Mouse (Mus musculus) heart, embryonic 11.5 days (tissue): ENCODE measurements at regions not wholly inside any gene's neighbourhood (a gene's known extent, or its start where the extent isn't known, plus 50 kb on each side); places are given as distances from the start of the nearest gene placed in this dataset.

Experiments
- ATAC-seq: fragments of 200-750 bp; cut with Nextera tagmentation; replicated peaks from 2 replicates; pipeline ENCODE4 v1.8.0; 2017; ENCODE audit warnings: moderate library complexity; ENCODE audit not compliant: insufficient number of reproducible peaks, low FRiP score, low TSS enrichment
- H3K27ac ChIP-seq: fragments of 300-500 bp; sonication (generic); 2 replicates; pipeline ENCODE4 v1.5.1; 2014; ENCODE audit warnings: mild to moderate bottlenecking, low read depth, low read length
- H3K27me3 ChIP-seq: fragments of 300-500 bp; sonication (generic); 2 replicates; pipeline ENCODE4 v1.6.1; 2014; ENCODE audit warnings: mild to moderate bottlenecking, low read length, mixed read lengths; ENCODE audit not compliant: control insufficient read depth, insufficient read depth
- H3K36me3 ChIP-seq: fragments of 300-500 bp; sonication (generic); 2 replicates; pipeline ENCODE4 v1.6.1; 2014; ENCODE audit warnings: mild to moderate bottlenecking, low read length, moderate library complexity, mixed read lengths; ENCODE audit not compliant: control insufficient read depth, insufficient read depth
- H3K4me1 ChIP-seq: fragments of 300-500 bp; sonication (generic); 2 replicates; pipeline ENCODE4 v1.6.1; 2014; ENCODE audit warnings: low read length; ENCODE audit not compliant: control insufficient read depth, insufficient read depth
- H3K4me2 ChIP-seq: fragments of 300-500 bp; sonication (generic); 2 replicates; pipeline ENCODE4 v1.6.1; 2014; ENCODE audit warnings: mild to moderate bottlenecking, moderate library complexity
- H3K4me3 ChIP-seq: fragments of 300-500 bp; sonication (generic); 2 replicates; pipeline ENCODE4 v1.5.1; 2014; ENCODE audit warnings: low read depth, low read length
- H3K9ac ChIP-seq: fragments of 300-500 bp; sonication (generic); 2 replicates; pipeline ENCODE4 v1.6.1; 2014; ENCODE audit warnings: mild to moderate bottlenecking, low read depth, low read length, moderate library complexity
- H3K9me3 ChIP-seq: fragments of 300-500 bp; sonication (generic); replicated peaks from 2 replicates; pipeline ENCODE4 v1.6.1; 2016; ENCODE audit warnings: low read length; ENCODE audit not compliant: control insufficient read depth
- WGBS: fragments of 180-500 bp; shearing (Covaris S2); extraction: QIAGEN DNeasy Blood & Tissue Kit; methylation state at CpG from one replicate; pipeline ENCODE4 v1.1.7; 2014; ENCODE audit not compliant: insufficient replicate concordance; 5-methylcytosine and 5-hydroxymethylcytosine counted together

GRCm38 (mm10) chr1:184353832-184354449 is 319.8 kb upstream of the 1700056E22Rik start:
- Histone ChIP-seq H3K4me1 (peaks cover 12% of the 10 kb centered on the region; the same call in 1 of the 2 replicates), H3K9me3 (no peaks in the 10 kb centered on the region), H3K27ac (no peak overlapping the region), H3K9ac (no peak overlapping the region), H3K4me2 (no peak overlapping the region), H3K27me3 (no peaks in the 10 kb centered on the region), H3K4me3 (no peak overlapping the region), H3K36me3 (no peaks in the 10 kb centered on the region)
- ATAC-seq, result no peak
- WGBS, result 67% methylated on average over 8 of the region's 8 CpGs

- Histone ChIP-seq H3K9me3 (no peaks in the 10 kb centered on the region), H3K4me3 (no peak overlapping the region), H3K27me3 (no peaks in the 10 kb centered on the region), H3K9ac (no peak overlapping the region), H3K4me2 (no peak overlapping the region), H3K27ac (0 out of 2 replicates have a peak overlapping the region, but pooled peaks have one; percentile 37), H3K4me1 (peaks cover 7% of the 10 kb centered on the region; the same call in 1 of the 2 replicates), H3K36me3 (no peaks in the 10 kb centered on the region)
- ATAC-seq, result peak; percentile 90
- WGBS, result 23% methylated on average over 5 of the region's 5 CpGs
Observed at GRCm38 (mm10) chr1:184351760-184352159, 317.7 kb upstream of the 1700056E22Rik start.

- H3K4me1 ChIP-seq, result no peaks in the 10 kb centered on the region
- H3K9ac ChIP-seq, result no peak overlapping the region
- no peaks in the 10 kb centered on the region for H3K27me3 ChIP-seq
- 45% methylated on average over 2 of the region's 2 CpGs for WGBS
- ATAC-seq, result no peak
- H3K27ac ChIP-seq, result no peak overlapping the region
- no peak overlapping the region for H3K4me2 ChIP-seq
- no peaks in the 10 kb centered on the region; the same call in 1 of the 2 replicates for H3K9me3 ChIP-seq
- H3K4me3 ChIP-seq, result no peak overlapping the region
- no peaks in the 10 kb centered on the region for H3K36me3 ChIP-seq
Observed at GRCm38 (mm10) chr1:184344829-184345228, 310.7 kb upstream of the 1700056E22Rik start.

DNA sequence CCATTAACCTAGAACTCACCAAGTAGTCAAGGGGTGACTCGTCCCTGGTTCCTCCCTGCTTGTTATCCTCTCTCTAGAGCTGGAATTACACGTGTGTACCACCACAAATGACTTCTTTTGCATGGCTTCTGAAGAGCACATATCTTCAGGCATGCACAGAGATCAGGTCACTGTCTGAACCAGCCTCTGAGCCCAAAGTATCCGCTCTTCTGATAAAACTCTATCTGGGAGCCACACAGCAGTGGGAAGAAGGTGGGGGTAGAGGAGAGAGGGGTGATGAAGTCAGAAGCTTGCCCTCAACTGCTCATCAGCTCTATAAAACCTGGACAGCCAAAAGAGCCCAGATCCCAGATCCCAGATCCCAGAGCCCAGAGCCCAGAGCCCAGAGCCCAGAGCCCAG is 301.9 kb upstream of the 1700056E22Rik start:
- H3K27me3 ChIP-seq, result no peaks in the 10 kb centered on the region
- 62% methylated on average over 3 of the region's 3 CpGs for WGBS
- H3K9me3 ChIP-seq, result no peaks in the 10 kb centered on the region
- H3K4me2 ChIP-seq, result no peak overlapping the region
- H3K4me1 ChIP-seq, result 0 out of 2 replicates have a peak, but pooled peaks cover 3% of the 10 kb centered on the region
- no peaks in the 10 kb centered on the region for H3K36me3 ChIP-seq
- H3K9ac ChIP-seq, result no peak overlapping the region
- H3K27ac ChIP-seq, result no peak overlapping the region
- H3K4me3 ChIP-seq, result no peak overlapping the region
- no peak for ATAC-seq

- Histone ChIP-seq H3K36me3 (no peaks in the 10 kb centered on the region), H3K27me3 (no peaks in the 10 kb centered on the region), H3K9me3 (no peaks in the 10 kb centered on the region), H3K27ac (no peak overlapping the region), H3K4me1 (0 out of 2 replicates have a peak, but pooled peaks cover 3% of the 10 kb centered on the region), H3K4me2 (no peak overlapping the region), H3K9ac (no peak overlapping the region), H3K4me3 (no peak overlapping the region)
- 56% methylated on average over 6 of the region's 6 CpGs for WGBS
- ATAC-seq, result no peak
Observed at GRCm38 (mm10) chr1:184335281-184335680, 301.2 kb upstream of the 1700056E22Rik start.

DNA sequence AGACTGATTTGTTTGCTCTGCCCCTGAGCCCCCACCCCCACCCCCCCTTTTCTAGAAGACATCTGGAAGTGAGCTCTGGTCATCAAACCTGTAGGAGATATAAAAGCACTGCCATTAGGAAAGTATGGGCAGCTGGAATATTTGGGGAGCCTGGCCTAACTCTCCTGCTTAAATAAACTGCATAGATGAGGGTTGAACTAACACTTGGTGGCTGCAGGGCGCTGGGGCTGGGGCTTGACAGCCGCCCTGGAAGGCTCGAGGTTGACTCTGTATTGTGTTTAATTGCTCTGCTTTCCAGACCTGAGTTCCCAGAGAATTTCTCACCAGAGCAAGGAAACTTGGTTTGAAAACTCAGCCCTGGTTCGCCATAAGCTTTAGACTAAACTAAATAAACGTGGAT is 300.7 kb upstream of the 1700056E22Rik start:
- Histone ChIP-seq H3K9ac (no peak overlapping the region), H3K27me3 (no peaks in the 10 kb centered on the region), H3K9me3 (no peaks in the 10 kb centered on the region), H3K4me2 (no peak overlapping the region), H3K4me3 (no peak overlapping the region), H3K36me3 (no peaks in the 10 kb centered on the region), H3K4me1 (0 out of 2 replicates have a peak, but pooled peaks cover 3% of the 10 kb centered on the region), H3K27ac (no peak overlapping the region)
- WGBS, result 64% methylated on average over 5 of the region's 5 CpGs
- no peak for ATAC-seq

DNA sequence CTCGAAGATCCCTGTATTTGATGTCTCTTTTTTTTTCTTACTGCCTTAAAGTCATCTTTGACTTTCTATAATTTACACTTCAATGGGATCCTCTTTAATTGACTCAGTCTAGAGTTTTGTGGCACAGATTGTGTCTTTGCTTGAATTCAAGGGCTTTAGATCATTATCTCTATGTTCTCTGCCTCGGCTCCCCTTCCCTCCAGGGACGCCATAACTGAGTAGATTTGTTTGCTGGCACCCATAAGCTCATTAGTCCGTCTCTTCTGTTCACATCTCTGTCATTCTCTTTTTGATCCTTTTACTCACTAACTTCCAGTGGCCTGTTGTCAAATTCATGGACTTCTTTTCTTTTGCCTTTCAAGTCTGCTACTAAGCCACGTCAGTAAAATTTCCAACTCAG is 299.0 kb upstream of the 1700056E22Rik start:
- no peak for ATAC-seq
- Histone ChIP-seq H3K36me3 (no peaks in the 10 kb centered on the region), H3K4me3 (no peak overlapping the region), H3K9ac (no peak overlapping the region), H3K27ac (no peak overlapping the region), H3K27me3 (no peaks in the 10 kb centered on the region), H3K4me1 (0 out of 2 replicates have a peak, but pooled peaks cover 3% of the 10 kb centered on the region), H3K4me2 (no peak overlapping the region), H3K9me3 (no peaks in the 10 kb centered on the region)
- WGBS, result 78% methylated on average over 5 of the region's 5 CpGs

DNA sequence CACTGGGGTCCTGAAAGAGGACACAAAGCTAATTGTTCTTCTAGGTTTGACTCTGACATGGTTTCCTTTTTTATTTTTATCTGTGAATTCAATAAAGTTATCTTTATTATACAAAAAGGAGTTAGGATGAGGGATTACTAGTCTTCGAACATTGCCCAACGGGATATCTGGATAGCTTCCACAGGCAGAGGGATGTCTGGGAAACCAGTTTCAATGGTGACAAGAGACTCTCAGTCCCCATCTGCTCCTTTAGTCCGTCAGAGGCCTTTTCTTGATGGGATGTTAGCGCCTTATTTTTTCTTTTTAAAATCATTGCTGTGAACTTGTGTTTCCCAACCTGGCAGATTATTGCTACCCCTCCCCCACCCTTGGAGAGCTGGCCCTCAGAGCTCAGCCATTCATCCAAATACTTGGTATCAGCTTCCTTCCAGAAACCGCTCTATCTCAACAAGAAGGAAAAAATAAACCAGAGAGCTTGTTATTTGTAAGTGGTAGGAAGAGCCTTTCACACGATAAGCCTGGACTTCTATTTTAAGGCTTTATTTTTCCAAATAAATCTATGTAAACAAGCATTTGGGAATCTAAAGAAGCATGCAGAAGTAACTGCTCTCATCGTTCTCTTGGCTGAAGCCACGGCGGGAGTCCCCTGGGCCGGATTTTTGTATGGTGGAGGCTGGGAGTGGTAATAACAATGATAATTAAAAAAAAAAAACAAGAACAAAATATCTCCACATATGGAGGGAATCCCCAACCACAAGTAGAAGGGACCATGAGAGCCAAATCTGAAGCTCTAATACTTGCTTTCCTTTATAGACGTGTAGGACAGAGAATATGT is 296.6 kb upstream of the 1700056E22Rik start:
- Histone ChIP-seq H3K9me3 (no peaks in the 10 kb centered on the region), H3K36me3 (no peaks in the 10 kb centered on the region), H3K4me1 (0 out of 2 replicates have a peak, but pooled peaks cover 3% of the 10 kb centered on the region), H3K27ac (no peak overlapping the region), H3K27me3 (no peaks in the 10 kb centered on the region), H3K4me2 (no peak overlapping the region), H3K9ac (no peak overlapping the region), H3K4me3 (no peak overlapping the region)
- 58% methylated on average over 11 of the region's 11 CpGs for WGBS
- no peak for ATAC-seq
